Mouse (Mus musculus): ENCODE results near the gene Olfr1371. TPM values are rescaled to one million over a fixed set of nuclear protein-coding genes. Genes with fewer than 3 reads are reported as not detected.
A peak's percentile ranks its signal among the peaks of the same experiment; 100 is the strongest.
"Not testable (repeated sequence)": the region's sequence is repeated elsewhere in the genome, so short reads cannot be mapped to it uniquely, and the experiment has no call there.

Olfr1371 gene
- total RNA-seq, 2 experiments from 2014 or later, result not detected

DNA sequence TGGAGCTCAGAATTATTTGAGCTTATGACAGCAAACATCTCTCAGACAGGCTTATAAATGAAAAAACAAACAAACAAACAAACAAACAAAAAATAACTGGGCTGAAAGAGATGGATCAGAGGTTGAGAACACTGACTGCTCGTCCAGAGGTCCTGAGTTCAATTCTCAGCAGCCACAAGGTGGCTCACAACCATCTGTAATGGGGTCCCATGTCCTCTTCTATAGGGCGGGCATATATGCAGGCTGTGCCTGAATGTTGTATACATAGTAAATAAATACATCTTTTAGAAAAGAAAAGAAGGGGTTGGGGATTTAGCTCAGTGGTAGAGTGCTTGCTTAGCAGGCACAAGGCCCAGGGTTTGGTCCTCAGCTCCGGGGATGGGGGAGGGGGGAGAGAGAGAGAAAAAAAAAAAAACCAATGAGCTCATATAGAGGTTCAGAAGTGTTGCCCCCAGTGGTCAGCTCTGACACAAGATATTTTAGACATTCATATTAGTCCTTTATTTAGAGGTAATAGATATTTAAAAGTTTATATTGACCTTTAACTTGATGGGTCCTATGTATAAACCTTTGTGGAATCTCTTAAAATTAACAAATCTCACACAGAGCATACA, 12.3 kb upstream of the Olfr1371 start:
- DNase-seq (ENCODE audit: low spot score in 2 of 2), result no peak

- no peak for DNase-seq (ENCODE audit: low spot score in 2 of 2)
Measured at GRCm38 (mm10) chr11:52223968-52224682, 10.3 kb upstream of the Olfr1371 start.

DNA sequence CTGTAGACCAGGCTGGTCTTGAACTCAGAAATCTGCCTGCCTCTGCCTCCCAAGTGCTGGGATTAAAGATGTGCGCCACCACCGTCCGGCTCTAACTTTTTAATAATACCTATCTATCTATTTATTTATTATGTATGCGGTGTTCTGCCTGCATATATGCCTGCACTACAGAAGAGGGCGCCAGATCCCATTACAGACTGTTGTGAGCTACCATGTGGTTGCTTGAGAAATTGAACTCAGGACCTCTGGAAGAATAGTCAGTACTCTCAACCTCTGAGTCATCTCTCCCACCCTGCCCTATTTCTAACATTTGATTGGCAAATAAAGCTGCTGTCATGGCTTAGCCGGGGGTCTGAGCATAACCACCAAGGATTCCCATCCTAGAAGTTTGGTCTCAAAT, 9.1 kb upstream of the Olfr1371 start:
- no peak for DNase-seq (ENCODE audit: low spot score in 2 of 2)

GRCm38 (mm10) chr11:52221921-52222320, 8.1 kb upstream of the Olfr1371 start:
- not testable (repeated sequence) for DNase-seq (ENCODE audit: low spot score in 2 of 2)

- peak in 1 of 2 experiments; percentile 66 for DNase-seq (ENCODE audit: low spot score in 2 of 2)
Measured at GRCm38 (mm10) chr11:52220282-52220681, 6.5 kb upstream of the Olfr1371 start.

- DNase-seq (ENCODE audit: low spot score in 2 of 2), result not testable (repeated sequence)
Measured at GRCm38 (mm10) chr11:52196496-52197023, 17.2 kb downstream of the Olfr1371 start.

DNA sequence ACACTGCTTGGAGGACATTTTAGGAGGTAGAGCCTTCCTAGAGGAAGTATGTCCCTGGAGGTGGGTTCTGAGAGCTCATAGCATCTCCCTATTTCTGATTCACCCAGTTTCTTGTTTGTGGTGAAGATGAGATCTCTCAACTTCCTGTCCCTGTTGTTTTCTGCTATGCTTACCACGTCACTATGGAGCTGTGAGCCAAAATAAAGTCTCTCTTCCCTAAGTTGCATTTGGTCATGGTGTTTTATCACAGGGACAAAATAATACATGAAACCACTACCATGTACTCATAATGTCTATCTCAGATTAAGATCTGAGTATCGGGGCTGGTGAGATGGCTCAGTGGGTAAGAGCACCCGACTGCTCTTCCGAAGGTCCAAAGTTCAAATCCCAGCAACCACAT, 33.1 kb downstream of the Olfr1371 start:
- DNase-seq (ENCODE audit: low spot score in 2 of 2), result not testable (repeated sequence)

GRCm38 (mm10) chr11:52179897-52180296, 33.9 kb downstream of the Olfr1371 start:
- DNase-seq (ENCODE audit: low spot score in 2 of 2), result not testable (repeated sequence)

GRCm38 (mm10) chr11:52168461-52168860, 45.3 kb downstream of the Olfr1371 start:
- DNase-seq (ENCODE audit: low spot score in 2 of 2), result no peak

GRCm38 (mm10) chr11:52167901-52168302, 45.9 kb downstream of the Olfr1371 start:
- not testable (repeated sequence) for DNase-seq (ENCODE audit: low spot score in 2 of 2)

DNA sequence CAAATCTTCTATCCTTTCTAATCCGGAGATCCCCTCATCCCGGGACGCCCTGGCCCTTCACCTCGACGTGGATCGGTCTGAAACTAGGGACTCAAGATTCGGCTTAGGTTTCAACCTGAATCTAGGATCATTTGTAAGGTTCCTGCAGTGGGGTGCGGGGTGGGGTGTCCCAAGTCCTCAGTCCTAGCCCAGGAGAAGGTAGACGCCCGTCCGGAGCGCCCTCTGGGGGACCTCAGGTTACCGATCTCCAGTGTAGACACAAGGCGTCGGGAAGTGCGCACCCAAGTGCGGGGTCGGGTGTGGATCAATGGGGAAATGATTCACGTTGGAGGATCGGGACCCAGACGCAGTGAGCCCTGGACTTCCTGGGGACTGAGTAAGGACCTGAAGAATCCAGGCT, 46.7 kb downstream of the Olfr1371 start:
- DNase-seq (ENCODE audit: low spot score in 2 of 2), result no peak

- DNase-seq (ENCODE audit: low spot score in 2 of 2), result no peak
Measured at GRCm38 (mm10) chr11:52163926-52164325, 49.9 kb downstream of the Olfr1371 start.

Other genes starting within 250 kb of the Olfr1371 start
- gene Cdkn2aipnl, start 246.3 kb downstream of the Olfr1371 start, total RNA-seq (2021), result 10 to 100 TPM; 25.7 to 26.7 TPM
- 100 to 1,000 TPM; 190 to 225 TPM for gene Ube2b, start 213.2 kb downstream of the Olfr1371 start, total RNA-seq (2021)
- gene Cdkl3, start 209.8 kb downstream of the Olfr1371 start, total RNA-seq (2021), result 10 to 100 TPM; 11.1 to 14.0 TPM
- 10 to 100 TPM; 57.7 to 64.9 TPM for gene Ppp2ca, start 115.3 kb downstream of the Olfr1371 start, total RNA-seq (2021)
- gene Olfr1373, start 68.5 kb downstream of the Olfr1371 start, total RNA-seq (2021), result not detected
- 100 to 1,000 TPM; 234 to 243 TPM for gene Skp1a, start 18.0 kb upstream of the Olfr1371 start, total RNA-seq (2021)
- 1 to 10 TPM; 2.5 to 4.1 TPM for gene Tcf7, start 69.0 kb upstream of the Olfr1371 start, total RNA-seq (2021)
- gene Vdac1, start 146.9 kb upstream of the Olfr1371 start, total RNA-seq (2021), result 100 to 1,000 TPM; 797 to 932 TPM
- 100 to 1,000 TPM in 1 of 2 experiments, 10 to 100 TPM in 1; 97.0 to 100 TPM for gene 9530068E07Rik, start 182.4 kb upstream of the Olfr1371 start, total RNA-seq (2021)